Mouse (Mus musculus): Measurements from ENCODE around the gene Btnl10. TPM values are rescaled to one million over a fixed set of nuclear protein-coding genes. Genes with fewer than 3 reads are reported as not detected.

Btnl10 gene
- total and polyA plus RNA-seq, 3 experiments, result not detected

- H3K9me3 ChIP-seq (replicated peaks; ENCODE audit: low read length), result no peaks in the 10 kb centered on the region
- no peak overlapping the region for H3K4me3 ChIP-seq (replicated peaks in 1 of 3; ENCODE audit: low read depth in 2 of 3, low read length in 2 of 3, poor library complexity in 1 of 3)
- no peak overlapping the region; the same call in 1 of the 2 replicates for H3K9ac ChIP-seq (ENCODE audit: insufficient read depth, low read depth)
- no peaks in the 10 kb centered on the region for H3K27me3 ChIP-seq (replicated peaks)
- in situ Hi-C loops (cut with MboI; ENCODE audit: low pct_ligation_motif_present, low pct_unique_long_range_greater_than_20kb, low sequenced_read_pairs), result no loop called here
- no peak for TF ChIP-seq TCF12 (IDR thresholded peaks at IDR 0.05; ENCODE audit: low read depth, low read length)
- no peak for TF ChIP-seq POLR2AphosphoS2 (IDR thresholded peaks at IDR 0.05; ENCODE audit: low read depth, low read length)
- no peak for TF ChIP-seq JUN (IDR thresholded peaks at IDR 0.05; ENCODE audit: insufficient read depth, low read depth, low read length)
- no peak for TF ChIP-seq MAX (IDR thresholded peaks at IDR 0.05; ENCODE audit: low read length)
- no peak for TF ChIP-seq BHLHE40 (IDR thresholded peaks at IDR 0.05; ENCODE audit: low read depth, low read length)
- no peak for TF ChIP-seq NRF1 (IDR thresholded peaks at IDR 0.05; ENCODE audit: low read depth, low read length)
- no peak for TF ChIP-seq IRF4 (IDR thresholded peaks at IDR 0.05; ENCODE audit: low read depth, low read length)
- TF ChIP-seq MYC (IDR thresholded peaks at IDR 0.05; ENCODE audit: low read depth, low read length), result no peak
- no peak for TF ChIP-seq POLR2A (IDR thresholded peaks at IDR 0.05; ENCODE audit: low read depth, low read length)
- TF ChIP-seq E2F4 (IDR thresholded peaks at IDR 0.05; ENCODE audit: insufficient replicate concordance, low read depth, low read length), result no peak
- TF ChIP-seq HCFC1 (IDR thresholded peaks at IDR 0.05; ENCODE audit: low read depth, low read length), result no peak
- no peak for TF ChIP-seq EP300 (IDR thresholded peaks at IDR 0.05; ENCODE audit: low read length)
- TF ChIP-seq ELF1 (IDR thresholded peaks at IDR 0.05; ENCODE audit: low read depth, low read length), result no peak
- no peak for TF ChIP-seq RAD21 (IDR thresholded peaks at IDR 0.05; ENCODE audit: low read depth, low read length)
- TF ChIP-seq USF2 (conservative IDR thresholded peaks at IDR 0.05; ENCODE audit: low read depth, low read length), result no peak
- H3K4me2 ChIP-seq (ENCODE audit: insufficient read depth, low read depth, poor library complexity, severe bottlenecking), result no peak overlapping the region
- peaks cover 14 to 68% of the 10 kb centered on the region in 2 experiments for H3K4me1 ChIP-seq (ENCODE audit: control insufficient read depth in 1 of 2, insufficient read depth in 2 of 2)
- dilution Hi-C loops (cut with MboI; ENCODE audit: extremely low pct_ligation_motif_present, extremely low pct_unique_long_range_greater_than_20kb, low sequenced_read_pairs), result no loop called here
- DNase-seq (ENCODE audit: extremely low read depth), result no peak
- no peak overlapping the region for H3K27ac ChIP-seq (ENCODE audit: insufficient read depth, low read depth)
- H3K36me3 ChIP-seq (replicated peaks in 1 of 2; ENCODE audit: control insufficient read depth in 1 of 2, insufficient read depth in 1 of 2, low read length in 1 of 2), result peaks cover 16 to 52% of the 10 kb centered on the region in 2 experiments
- peaks cover 46% of the 10 kb centered on the region for H3K79me2 ChIP-seq (replicated peaks; ENCODE audit: control insufficient read depth, extremely low read depth, insufficient read depth, poor library complexity, severe bottlenecking)
Measured at GRCm38 (mm10) chr11:58974414-58974813, 56.7 kb downstream of the Btnl10 start.

Other genes with a start within 250 kb of the Btnl10 start
Only the 20 nearest of the 21 such genes appear.
- not detected in 2 replicates for gene Olfr320, start 236.8 kb upstream of the Btnl10 start, total RNA-seq (2012; rRNA removed)
- not detected in 2 replicates for gene Olfr320, start 236.8 kb upstream of the Btnl10 start, total RNA-seq (2014; rRNA removed)
- not detected in 2 replicates for gene Olfr320, start 236.8 kb upstream of the Btnl10 start, polyA plus RNA-seq (2012; ENCODE audit: insufficient read length, low read depth)
- gene Olfr319, start 218.7 kb upstream of the Btnl10 start, total RNA-seq (2012; rRNA removed), result not detected in 2 replicates
- gene Olfr319, start 218.7 kb upstream of the Btnl10 start, total RNA-seq (2014; rRNA removed), result not detected in 2 replicates
- not detected in 2 replicates for gene Olfr319, start 218.7 kb upstream of the Btnl10 start, polyA plus RNA-seq (2012; ENCODE audit: insufficient read length, low read depth)
- not detected in 2 replicates for gene Olfr318, start 193.9 kb upstream of the Btnl10 start, total RNA-seq (2012; rRNA removed)
- not detected in 2 replicates for gene Olfr318, start 193.9 kb upstream of the Btnl10 start, total RNA-seq (2014; rRNA removed)
- not detected in 2 replicates for gene Olfr318, start 193.9 kb upstream of the Btnl10 start, polyA plus RNA-seq (2012; ENCODE audit: insufficient read length, low read depth)
- not detected in 2 replicates for gene Olfr317, start 178.7 kb upstream of the Btnl10 start, total RNA-seq (2012; rRNA removed)
- gene Olfr317, start 178.7 kb upstream of the Btnl10 start, total RNA-seq (2014; rRNA removed), result not detected in 2 replicates
- gene Olfr317, start 178.7 kb upstream of the Btnl10 start, polyA plus RNA-seq (2012; ENCODE audit: insufficient read length, low read depth), result not detected in 2 replicates
- not detected in 2 replicates for gene Olfr316, start 165.2 kb upstream of the Btnl10 start, total RNA-seq (2012; rRNA removed)
- not detected in 2 replicates for gene Olfr316, start 165.2 kb upstream of the Btnl10 start, total RNA-seq (2014; rRNA removed)
- not detected in 2 replicates for gene Olfr316, start 165.2 kb upstream of the Btnl10 start, polyA plus RNA-seq (2012; ENCODE audit: insufficient read length, low read depth)
- gene Olfr315, start 144.7 kb upstream of the Btnl10 start, total RNA-seq (2012; rRNA removed), result not detected in 2 replicates
- gene Olfr315, start 144.7 kb upstream of the Btnl10 start, total RNA-seq (2014; rRNA removed), result not detected in 2 replicates
- gene Olfr315, start 144.7 kb upstream of the Btnl10 start, polyA plus RNA-seq (2012; ENCODE audit: insufficient read length, low read depth), result not detected in 2 replicates
- gene Olfr314, start 135.0 kb upstream of the Btnl10 start, total RNA-seq (2012; rRNA removed), result not detected in 2 replicates
- not detected in 2 replicates for gene Olfr314, start 135.0 kb upstream of the Btnl10 start, total RNA-seq (2014; rRNA removed)
- gene Olfr314, start 135.0 kb upstream of the Btnl10 start, polyA plus RNA-seq (2012; ENCODE audit: insufficient read length, low read depth), result not detected in 2 replicates
- gene Fam183b, start 115.9 kb upstream of the Btnl10 start, total RNA-seq (2012; rRNA removed), result 0.67 and 0.72 TPM in 2 replicates
- not detected in 2 replicates for gene Fam183b, start 115.9 kb upstream of the Btnl10 start, total RNA-seq (2014; rRNA removed)
- not detected in 2 replicates for gene Fam183b, start 115.9 kb upstream of the Btnl10 start, polyA plus RNA-seq (2012; ENCODE audit: insufficient read length, low read depth)
- gene Olfr313, start 102.9 kb upstream of the Btnl10 start, total RNA-seq (2012; rRNA removed), result 0.04 and 0.13 TPM in 2 replicates
- not detected in 2 replicates for gene Olfr313, start 102.9 kb upstream of the Btnl10 start, total RNA-seq (2014; rRNA removed)
- 0.09 and 0.10 TPM in 2 replicates for gene Olfr313, start 102.9 kb upstream of the Btnl10 start, polyA plus RNA-seq (2012; ENCODE audit: insufficient read length, low read depth)
- not detected in 2 replicates for gene Olfr312, start 88.7 kb upstream of the Btnl10 start, total RNA-seq (2012; rRNA removed)
- gene Olfr312, start 88.7 kb upstream of the Btnl10 start, total RNA-seq (2014; rRNA removed), result not detected in 2 replicates
- gene Olfr312, start 88.7 kb upstream of the Btnl10 start, polyA plus RNA-seq (2012; ENCODE audit: insufficient read length, low read depth), result not detected in 2 replicates
- not detected in 2 replicates for gene Olfr311, start 78.7 kb upstream of the Btnl10 start, total RNA-seq (2012; rRNA removed)
- not detected in 2 replicates for gene Olfr311, start 78.7 kb upstream of the Btnl10 start, total RNA-seq (2014; rRNA removed)
- not detected in 2 replicates for gene Olfr311, start 78.7 kb upstream of the Btnl10 start, polyA plus RNA-seq (2012; ENCODE audit: insufficient read length, low read depth)
- gene Gm12258, start 70.8 kb upstream of the Btnl10 start, total RNA-seq (2012; rRNA removed), result 2.9 and 3.1 TPM in 2 replicates
- 1.4 and 1.5 TPM in 2 replicates for gene Gm12258, start 70.8 kb upstream of the Btnl10 start, total RNA-seq (2014; rRNA removed)
- 1.6 and 2.2 TPM in 2 replicates for gene Gm12258, start 70.8 kb upstream of the Btnl10 start, polyA plus RNA-seq (2012; ENCODE audit: insufficient read length, low read depth)
- gene 2810021J22Rik, start 50.7 kb upstream of the Btnl10 start, total RNA-seq (2012; rRNA removed), result 3.4 and 3.6 TPM in 2 replicates
- 4.5 and 4.8 TPM in 2 replicates for gene 2810021J22Rik, start 50.7 kb upstream of the Btnl10 start, total RNA-seq (2014; rRNA removed)
- gene 2810021J22Rik, start 50.7 kb upstream of the Btnl10 start, polyA plus RNA-seq (2012; ENCODE audit: insufficient read length, low read depth), result 3.3 and 3.7 TPM in 2 replicates
- gene Zfp39, start 13.7 kb upstream of the Btnl10 start, total RNA-seq (2012; rRNA removed), result 5.7 and 7.0 TPM in 2 replicates
- gene Zfp39, start 13.7 kb upstream of the Btnl10 start, total RNA-seq (2014; rRNA removed), result 6.2 and 6.8 TPM in 2 replicates
- 5.8 and 6.7 TPM in 2 replicates for gene Zfp39, start 13.7 kb upstream of the Btnl10 start, polyA plus RNA-seq (2012; ENCODE audit: insufficient read length, low read depth)
- 185 and 230 TPM in 2 replicates for gene Rnf187, start 21.0 kb downstream of the Btnl10 start, total RNA-seq (2012; rRNA removed)
- gene Rnf187, start 21.0 kb downstream of the Btnl10 start, total RNA-seq (2014; rRNA removed), result 175 and 188 TPM in 2 replicates
- gene Rnf187, start 21.0 kb downstream of the Btnl10 start, polyA plus RNA-seq (2012; ENCODE audit: insufficient read length, low read depth), result 181 and 195 TPM in 2 replicates
- gene Hist3h2ba, start 31.0 kb downstream of the Btnl10 start, total RNA-seq (2012; rRNA removed), result 0.34 TPM in 1 of 2 replicates, not detected in the other
- not detected in 2 replicates for gene Hist3h2ba, start 31.0 kb downstream of the Btnl10 start, total RNA-seq (2014; rRNA removed)
- not detected in 2 replicates for gene Hist3h2ba, start 31.0 kb downstream of the Btnl10 start, polyA plus RNA-seq (2012; ENCODE audit: insufficient read length, low read depth)
- gene Hist3h2a, start 36.8 kb downstream of the Btnl10 start, total RNA-seq (2012; rRNA removed), result 97.2 and 125 TPM in 2 replicates
- 4.4 and 6.1 TPM in 2 replicates for gene Hist3h2a, start 36.8 kb downstream of the Btnl10 start, total RNA-seq (2014; rRNA removed)
- 0.79 and 1.2 TPM in 2 replicates for gene Hist3h2a, start 36.8 kb downstream of the Btnl10 start, polyA plus RNA-seq (2012; ENCODE audit: insufficient read length, low read depth)
- gene Trim17, start 36.8 kb downstream of the Btnl10 start, total RNA-seq (2012; rRNA removed), result 0.21 and 0.47 TPM in 2 replicates
- gene Trim17, start 36.8 kb downstream of the Btnl10 start, total RNA-seq (2014; rRNA removed), result not detected in 2 replicates
- 0.20 and 0.49 TPM in 2 replicates for gene Trim17, start 36.8 kb downstream of the Btnl10 start, polyA plus RNA-seq (2012; ENCODE audit: insufficient read length, low read depth)
- gene Trim11, start 60.2 kb downstream of the Btnl10 start, total RNA-seq (2012; rRNA removed), result 32.5 and 33.2 TPM in 2 replicates
- gene Trim11, start 60.2 kb downstream of the Btnl10 start, total RNA-seq (2014; rRNA removed), result 22.5 and 23.2 TPM in 2 replicates
- 21.8 and 23.0 TPM in 2 replicates for gene Trim11, start 60.2 kb downstream of the Btnl10 start, polyA plus RNA-seq (2012; ENCODE audit: insufficient read length, low read depth)
- 0.13 and 0.17 TPM in 2 replicates for gene Obscn, start 218.5 kb downstream of the Btnl10 start, total RNA-seq (2012; rRNA removed)
- gene Obscn, start 218.5 kb downstream of the Btnl10 start, total RNA-seq (2014; rRNA removed), result 0.08 and 0.13 TPM in 2 replicates
- 0.09 and 0.14 TPM in 2 replicates for gene Obscn, start 218.5 kb downstream of the Btnl10 start, polyA plus RNA-seq (2012; ENCODE audit: insufficient read length, low read depth)